Mouse (Mus musculus): ENCODE measurements at regions not wholly inside any gene's neighbourhood (a gene's known extent, or its start where the extent isn't known, plus 50 kb on each side); places are given as distances from the start of the nearest gene placed in this dataset.

- peak in 1 of 2 experiments; percentile 7 for DNase-seq
These were observed 430.0 kb upstream of the Got2 start for GRCm38 (mm10) chr8:96318367-96318766.

GRCm38 (mm10) chr8:96308989-96309718 lies 420.8 kb upstream of the Got2 start:
- DNase-seq: no peak

- DNase-seq: no peak
These were observed 408.3 kb upstream of the Got2 start for GRCm38 (mm10) chr8:96296643-96297042.

- no peak for DNase-seq
These were observed 402.4 kb upstream of the Got2 start for GRCm38 (mm10) chr8:96290740-96291139.

- no peak for DNase-seq
These were observed 401.2 kb upstream of the Got2 start for GRCm38 (mm10) chr8:96289519-96289918.

- no peak for DNase-seq
These were observed 400.2 kb upstream of the Got2 start for GRCm38 (mm10) chr8:96288525-96288924.

GRCm38 (mm10) chr8:96277479-96278138 lies 389.3 kb upstream of the Got2 start:
- no peak for DNase-seq

GRCm38 (mm10) chr8:96277058-96277457 lies 388.7 kb upstream of the Got2 start:
- no peak for DNase-seq

GRCm38 (mm10) chr8:96256294-96256693 lies 367.9 kb upstream of the Got2 start:
- DNase-seq: no peak

GRCm38 (mm10) chr8:96255811-96256210 lies 367.5 kb upstream of the Got2 start:
- no peak for DNase-seq

GRCm38 (mm10) chr8:96246017-96246416 lies 357.7 kb upstream of the Got2 start:
- DNase-seq: no peak

- no peak for DNase-seq
These were observed 356.3 kb upstream of the Got2 start for GRCm38 (mm10) chr8:96244549-96245152.

- DNase-seq: no peak
These were observed 350.1 kb upstream of the Got2 start for GRCm38 (mm10) chr8:96238406-96238805.

GRCm38 (mm10) chr8:96237940-96238339 lies 349.6 kb upstream of the Got2 start:
- no peak for DNase-seq

- DNase-seq: peak in 1 of 2 experiments; percentile 21
These were observed 342.1 kb upstream of the Got2 start for GRCm38 (mm10) chr8:96230412-96230811.

All from kidney, adult 8-10 months (tissue).